Mouse (Mus musculus) heart, postnatal 0 days (tissue): ENCODE results near the gene Nsd2.

Source experiments
- CTCF ChIP-seq: IDR thresholded peaks from 2 replicates; pipeline ENCODE4 v1.5.1; 2016; ENCODE audit warnings: antibody characterized with exemption, control low read depth, low read depth
- EP300 ChIP-seq: IDR thresholded peaks from 2 replicates; pipeline ENCODE4 v1.6.1; 2016; ENCODE audit warnings: antibody characterized with exemption, low read depth

- TF ChIP-seq CTCF (no peak), EP300 (no peak)
These were observed 9.0 kb upstream of the Nsd2 start for GRCm38 (mm10) chr5:33811519-33811918.
